In the genomic region with DNA sequence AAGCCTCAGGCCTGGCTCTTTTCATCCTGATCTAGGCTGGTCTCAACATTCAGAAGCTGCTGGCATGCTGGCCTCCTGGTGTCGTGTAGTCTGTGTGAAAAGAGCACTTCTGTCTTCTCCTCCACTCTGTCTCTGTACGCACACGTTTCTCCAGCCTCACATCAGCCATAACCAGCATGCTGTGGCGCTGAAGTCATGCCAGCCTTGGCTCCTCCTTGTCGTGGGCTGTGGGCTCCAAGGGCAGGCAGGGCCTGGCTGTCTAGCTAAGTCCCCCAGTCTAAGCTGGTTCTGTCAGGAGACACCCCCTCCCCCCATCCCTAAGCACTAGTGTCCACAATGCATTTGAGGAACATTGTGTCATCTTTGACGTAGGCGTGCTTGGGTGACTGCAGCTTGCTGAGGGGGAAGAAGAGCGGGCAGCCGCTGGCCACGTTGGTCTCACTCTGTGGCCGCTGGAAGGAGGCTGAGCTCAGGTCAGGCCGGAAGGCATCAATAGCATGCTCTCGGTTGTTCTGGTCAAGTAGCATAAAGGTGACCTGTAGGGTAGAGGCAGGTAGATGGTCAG, we compare ENCODE assay signal across 22 mouse cellular contexts. TPM values are rescaled to one million over a fixed set of nuclear protein-coding genes. Genes with fewer than 3 reads are reported as not detected.
DNase-seq lines count a peak whose midpoint lies in the region; ATAC-seq and TF ChIP-seq lines count a peak whose summit lies in the region.
"Had no signal": no experiment of that assay in that cellular context is flagged by ENCODE, and none has a peak within 500 bp of the region (broad histone marks: within the 10 kb centered on the region; RNA-seq: fewer than 3 reads in every experiment).

No protein-coding gene starts in this region.

- TF ChIP-seq CTCF in liver, postnatal 0 days (IDR thresholded peaks at IDR 0.05; ENCODE audit: low read depth) = no peak
- no peak; the same call in 1 of the 2 replicates for TF ChIP-seq CTCF in bone marrow, adult 2 months (IDR thresholded peaks at IDR 0.05; ENCODE audit: control insufficient read depth, insufficient read depth, low read length)

- H3K27ac ChIP-seq in heart, embryonic 12.5 days (ENCODE audit: poor library complexity, severe bottlenecking) = no peak overlapping the region
- H3K27ac ChIP-seq in liver, postnatal 0 days (ENCODE audit: low read depth) = peak overlapping the region; percentile 57; the same call in 1 of the 2 replicates
- peak overlapping the region; percentile 2 for H3K27ac ChIP-seq in bone marrow, adult 2 months (ENCODE audit: control insufficient read depth, insufficient read depth, low read depth, low read length, poor library complexity)
- H3K27ac ChIP-seq: forebrain, embryonic 10.5 days; gastrocnemius, adult 2 months; limb, embryonic 13.5 days; liver, embryonic 14.5 days; midbrain, embryonic 10.5 days; stomach, embryonic 15.5 days had no signal

- no peaks in the 10 kb centered on the region for H3K36me3 ChIP-seq in heart, embryonic 12.5 days
- no peaks in the 10 kb centered on the region for H3K36me3 ChIP-seq in liver, postnatal 0 days (replicated peaks; ENCODE audit: insufficient read depth, low read length)
- no peaks in the 10 kb centered on the region for H3K36me3 ChIP-seq in megakaryocyte, embryonic 14.5 days (replicated peaks; ENCODE audit: low read length)
- H3K36me3 ChIP-seq: forebrain, embryonic 10.5 days; limb, embryonic 13.5 days; midbrain, embryonic 10.5 days; stomach, embryonic 15.5 days had no signal

- DNase-seq in heart, postnatal 10 days = no peak
- DNase-seq in liver, postnatal 0 days = peak; percentile 27
- no peak for DNase-seq in liver
- DNase-seq in urinary bladder, adult 18-20 months (ENCODE audit: low spot score in 2 of 2) = no peak
- no peak for DNase-seq in lung, postnatal 4 days
- DNase-seq: cerebellum, adult 11 months; embryo, embryonic 11 days; gastrocnemius, adult 2 months; heart, postnatal 4 days; kidney, adult 11 months; kidney, postnatal 10 days; thymus, postnatal 14 days had no signal

- H3K4me2 ChIP-seq in heart, embryonic 12.5 days = no peak overlapping the region
- H3K4me2 ChIP-seq in liver, postnatal 0 days (ENCODE audit: low read depth, low read length) = no peak overlapping the region
- H3K4me2 ChIP-seq: limb, embryonic 13.5 days; stomach, embryonic 15.5 days had no signal

- H3K4me3 ChIP-seq in heart, embryonic 12.5 days = no peak overlapping the region
- H3K4me3 ChIP-seq in liver, postnatal 0 days (ENCODE audit: low read depth, low read length) = no peak overlapping the region
- H3K4me3 ChIP-seq in bone marrow, adult 2 months (replicated peaks; ENCODE audit: control insufficient read depth, low read depth, low read length) = no peak overlapping the region
- peak overlapping the region; percentile 51 for H3K4me3 ChIP-seq in megakaryocyte, embryonic 14.5 days (replicated peaks)
- H3K4me3 ChIP-seq: forebrain, embryonic 10.5 days; gastrocnemius, adult 2 months; limb, embryonic 13.5 days; midbrain, embryonic 10.5 days; stomach, embryonic 15.5 days had no signal

- peaks cover 21% of the 10 kb centered on the region for H3K4me1 ChIP-seq in heart, embryonic 12.5 days (replicated peaks)
- peaks cover 12% of the 10 kb centered on the region for H3K4me1 ChIP-seq in liver, postnatal 0 days (ENCODE audit: insufficient read depth)
- peaks cover 16% of the 10 kb centered on the region for H3K4me1 ChIP-seq in bone marrow, adult 2 months (ENCODE audit: control insufficient read depth, insufficient read depth, low read length)
- H3K4me1 ChIP-seq in megakaryocyte, embryonic 14.5 days = peaks cover 62% of the 10 kb centered on the region
- H3K4me1 ChIP-seq: stomach, embryonic 15.5 days had no signal

- 0 out of 2 replicates have a peak, but pooled peaks have one; percentile 14 for ATAC-seq in heart, embryonic 12.5 days (ENCODE audit: insufficient number of reproducible peaks, low FRiP score)
- ATAC-seq in liver, postnatal 0 days = peak; percentile 41
- ATAC-seq: lung, postnatal 0 days had no signal

- WGBS in heart, embryonic 12.5 days = 79% methylated on average over 13 of the region's 13 CpGs
- WGBS in liver, postnatal 0 days (ENCODE audit: insufficient replicate concordance) = 62% methylated on average over 13 of the region's 13 CpGs
- WGBS in bone marrow, adult 2 months = 52% methylated on average over 13 of the region's 13 CpGs

- TF ChIP-seq EP300 in liver, postnatal 0 days (IDR thresholded peaks at IDR 0.05; ENCODE audit: low read depth) = no peak

- TF ChIP-seq POLR2A in bone marrow, adult 2 months (IDR thresholded peaks at IDR 0.05; ENCODE audit: borderline replicate concordance, control insufficient read depth, low read depth, low read length) = no peak

- no peak overlapping the region for H3K9ac ChIP-seq in heart, embryonic 12.5 days
- H3K9ac ChIP-seq in liver, postnatal 0 days (replicated peaks) = no peak overlapping the region
- H3K9ac ChIP-seq: limb, embryonic 13.5 days; liver, embryonic 14.5 days; stomach, embryonic 15.5 days had no signal

- H3K27me3 ChIP-seq in heart, embryonic 12.5 days (replicated peaks) = peaks cover 18% of the 10 kb centered on the region
- H3K27me3 ChIP-seq in liver, postnatal 0 days (ENCODE audit: insufficient read depth, low read length) = peaks cover 3% of the 10 kb centered on the region; the same call in 1 of the 2 replicates
- peaks cover 82% of the 10 kb centered on the region for H3K27me3 ChIP-seq in megakaryocyte, embryonic 14.5 days (replicated peaks)

- H3K9me3 ChIP-seq in heart, embryonic 12.5 days (replicated peaks) = no peaks in the 10 kb centered on the region
- no peaks in the 10 kb centered on the region for H3K9me3 ChIP-seq in liver, postnatal 0 days (ENCODE audit: low read length)
- no peaks in the 10 kb centered on the region for H3K9me3 ChIP-seq in megakaryocyte, embryonic 14.5 days
- H3K9me3 ChIP-seq: forebrain, embryonic 10.5 days; limb, embryonic 13.5 days; midbrain, embryonic 10.5 days; stomach, embryonic 15.5 days had no signal

- intact Hi-C loops in heart, postnatal 10 days (cut with DNase I) = no loop called here

RNA-seq across cellular contexts. Expression of gene Traf1, which starts 17.9 kb away (rescaled TPM):
- polyA plus RNA-seq in heart, embryonic 12.5 days (2016; fragmentation: Nextera tagmentation; extraction: Ambion mirVana) = 1.2 and 1.3 TPM in 2 replicates
- 1 to 10 TPM; 1.3 to 1.8 TPM for total RNA-seq in heart, postnatal 10 days (2021)
- polyA plus RNA-seq in liver, postnatal 0 days (2015; fragmentation: Nextera tagmentation; extraction: Ambion mirVana) = 0.34 and 0.43 TPM in 2 replicates
- 6.7 and 9.8 TPM in 2 replicates for polyA plus RNA-seq in bone marrow, adult 2 months (2011; ENCODE audit: insufficient read depth, insufficient read length, low replicate concordance, missing spikeins)
- 0.44 TPM in 1 of 2 replicates, not detected in the other for polyA plus RNA-seq in megakaryocyte, embryonic 14.5 days (2012; ENCODE audit: insufficient read depth, low replicate concordance)
- polyA plus RNA-seq: neural tube, embryonic 11.5 days had no signal

RNA-seq across cellular contexts. Expression of gene Phf19, which starts 29.8 kb away (rescaled TPM):
- 2.6 and 3.2 TPM in 2 replicates for polyA plus RNA-seq in heart, embryonic 12.5 days (2016; fragmentation: Nextera tagmentation; extraction: Ambion mirVana)
- total RNA-seq in heart, postnatal 10 days (2021) = 1 to 10 TPM; 3.5 to 3.8 TPM
- 1.1 and 1.3 TPM in 2 replicates for polyA plus RNA-seq in liver, postnatal 0 days (2015; fragmentation: Nextera tagmentation; extraction: Ambion mirVana)
- 2.5 and 7.1 TPM in 2 replicates for polyA plus RNA-seq in bone marrow, adult 2 months (2011; ENCODE audit: insufficient read depth, insufficient read length, low replicate concordance, missing spikeins)
- polyA plus RNA-seq in megakaryocyte, embryonic 14.5 days (2012; ENCODE audit: insufficient read depth, low replicate concordance) = 1.2 TPM in 1 of 2 replicates, not detected in the other
